Mouse (Mus musculus) left cerebral cortex, adult 8-10 months (tissue): ENCODE data around the gene Ppm1k. TPM values are rescaled to one million over a fixed set of nuclear protein-coding genes. Genes with fewer than 3 reads are reported as not detected.
"Not testable (repeated sequence)": the region's sequence is repeated elsewhere in the genome, so short reads cannot be mapped to it uniquely, and the experiment has no call there.

Source experiments
- DNase-seq, 2 experiments: peaks; one replicate each; pipeline ENCODE4 v3.0.0; 2022; ENCODE audit warnings: low spot score in 2 of 2
- total RNA-seq, 4 experiments: library from RNA; stranded (reverse); gene quantifications; 2 replicates each; pipeline ENCODE4 v1.2.4; 2022

The Ppm1k gene
- 100 to 1,000 TPM in 1 of 4 experiments, 10 to 100 TPM in 3; 84.3 to 108 (median 91.8) TPM for total RNA-seq

- peak; percentile 95 to 99 for DNase-seq
Measured at GRCm38 (mm10) chr6:57535386-57535936, at the start of gene Ppm1k. Gene Ppm1k, minus strand, starts transcription at chr6:57535468.

- DNase-seq = no peak
Measured at GRCm38 (mm10) chr6:57582356-57582755, 47.1 kb upstream of the Ppm1k start.

- no peak for DNase-seq
Measured at GRCm38 (mm10) chr6:57581595-57581994, 46.3 kb upstream of the Ppm1k start.

- peak; percentile 37 to 60 for DNase-seq
Measured at GRCm38 (mm10) chr6:57580881-57581548, 45.7 kb upstream of the Ppm1k start, which contains the start of gene Herc6. Gene Herc6, plus strand, starts transcription at chr6:57581000.

- DNase-seq = no peak
Measured at GRCm38 (mm10) chr6:57571587-57571986, 36.3 kb upstream of the Ppm1k start.

GRCm38 (mm10) chr6:57570170-57570974 lies 35.1 kb upstream of the Ppm1k start:
- no peak for DNase-seq

GRCm38 (mm10) chr6:57567630-57568029 lies 32.4 kb upstream of the Ppm1k start:
- no peak for DNase-seq

- no peak for DNase-seq
Measured at GRCm38 (mm10) chr6:57565452-57565851, 30.2 kb upstream of the Ppm1k start.

- no peak for DNase-seq
Measured at GRCm38 (mm10) chr6:57563454-57563853, 28.2 kb upstream of the Ppm1k start.

GRCm38 (mm10) chr6:57557796-57558317 lies 22.6 kb upstream of the Ppm1k start:
- DNase-seq = no peak

- no peak for DNase-seq
Measured at GRCm38 (mm10) chr6:57551211-57551796, 16.0 kb upstream of the Ppm1k start.

- no peak for DNase-seq
Measured at GRCm38 (mm10) chr6:57544866-57545265, 9.6 kb upstream of the Ppm1k start.

- not testable (repeated sequence) for DNase-seq
Measured at GRCm38 (mm10) chr6:57543591-57543990, 8.3 kb upstream of the Ppm1k start.

- DNase-seq = no peak
Measured at GRCm38 (mm10) chr6:57541737-57542335, 6.6 kb upstream of the Ppm1k start.

GRCm38 (mm10) chr6:57540950-57541498 lies 5.8 kb upstream of the Ppm1k start:
- no peak for DNase-seq

- no peak for DNase-seq
Measured at GRCm38 (mm10) chr6:57537887-57538286, 2.6 kb upstream of the Ppm1k start.

- no peak for DNase-seq
Measured at GRCm38 (mm10) chr6:57535971-57536669, 852 bp upstream of the Ppm1k start.

GRCm38 (mm10) chr6:57534611-57535286 lies 519 bp downstream of the Ppm1k start:
- peak in 1 of 2 experiments; percentile 42 for DNase-seq

GRCm38 (mm10) chr6:57534231-57534610 lies 1.0 kb downstream of the Ppm1k start:
- no peak for DNase-seq

GRCm38 (mm10) chr6:57533410-57533809 lies 1.9 kb downstream of the Ppm1k start:
- DNase-seq = no peak
